Mouse (Mus musculus) heart, adult 2 months (tissue): Measurements from ENCODE around the gene 4930562C15Rik. TPM values are rescaled to one million over a fixed set of nuclear protein-coding genes. Genes with fewer than 3 reads are reported as not detected.

Experiments
- DNase-seq, 2 experiments: peaks; one replicate each; pipeline ENCODE4 v3.0.0; 2021
- H3K27ac ChIP-seq: fragments of 200-600 bp; 2 replicates; pipeline ENCODE4 v1.8.1; 2022
- H3K27me3 ChIP-seq: fragments of 200-500 bp; 2 replicates; pipeline ENCODE4 v1.6.1; 2012; ENCODE audit warnings: mild to moderate bottlenecking, low read length, inconsistent platforms, mixed read lengths; ENCODE audit not compliant: control insufficient read depth, insufficient read depth
- H3K36me3 ChIP-seq: fragments of 200-500 bp; 2 replicates; pipeline ENCODE4 v1.6.1; 2012; ENCODE audit warnings: low read length, inconsistent platforms; ENCODE audit not compliant: control insufficient read depth, insufficient read depth
- H3K4me1 ChIP-seq: fragments of 200-500 bp; 2 replicates; pipeline ENCODE4 v1.6.1; 2011; ENCODE audit warnings: low read length; ENCODE audit not compliant: control insufficient read depth, insufficient read depth
- H3K4me3 ChIP-seq: fragments of 200-600 bp; 2 replicates; pipeline ENCODE4 v1.8.1; 2022
- H3K79me2 ChIP-seq: fragments of 200-500 bp; replicated peaks from 2 replicates; pipeline ENCODE4 v1.6.1; 2012; ENCODE audit warnings: mild to moderate bottlenecking, inconsistent platforms, low read length, moderate library complexity, mixed read lengths; ENCODE audit not compliant: control insufficient read depth, insufficient read depth
- H3K9ac ChIP-seq: fragments of 200-500 bp; 2 replicates; pipeline ENCODE4 v1.6.1; 2012; ENCODE audit warnings: low read depth, mild to moderate bottlenecking, control low read depth, inconsistent platforms, low read length, mixed read lengths
- CTCF ChIP-seq: fragments of 200-600 bp; IDR thresholded peaks from 2 replicates; pipeline ENCODE4 v1.8.1; 2022; ENCODE audit warnings: antibody characterized with exemption, mild to moderate bottlenecking, moderate library complexity
- EP300 ChIP-seq: fragments of 200-500 bp; IDR thresholded peaks from 2 replicates; pipeline ENCODE4 v1.6.1; 2011; ENCODE audit warnings: low read depth, low read length, control low read depth; ENCODE audit not compliant: insufficient read depth
- POLR2A ChIP-seq: fragments of 200-500 bp; IDR thresholded peaks from 2 replicates; pipeline ENCODE4 v1.6.1; 2011; ENCODE audit warnings: mild to moderate bottlenecking, low read depth, low read length, control low read depth; ENCODE audit not compliant: insufficient read depth
- WGBS: fragments of 180-500 bp; shearing (Covaris S2); methylation state at CpG from one replicate; pipeline ENCODE4 v1.1.7; 2018; 5-methylcytosine and 5-hydroxymethylcytosine counted together
- intact Hi-C: fragments of 180-260 bp; cut with DNase I; formaldehyde crosslinking; loops from one replicate; pipeline ENCODE4 v1.15.1; 2025
- polyA plus RNA-seq: library from polyadenylated mRNA; depleted of rRNA; stranded (reverse); fragments of >200 nt; gene quantifications from 2 replicates; pipeline ENCODE4 v1.2.3, GENCODE M21; 2012; rRNA removed
- total RNA-seq, 2 experiments: library from RNA; stranded (reverse); gene quantifications; 2 replicates each; pipeline ENCODE4 v1.2.3; 2021

The 4930562C15Rik gene
- total and polyA plus RNA-seq, 3 experiments, result 0.23 TPM; not detected in 2

DNA sequence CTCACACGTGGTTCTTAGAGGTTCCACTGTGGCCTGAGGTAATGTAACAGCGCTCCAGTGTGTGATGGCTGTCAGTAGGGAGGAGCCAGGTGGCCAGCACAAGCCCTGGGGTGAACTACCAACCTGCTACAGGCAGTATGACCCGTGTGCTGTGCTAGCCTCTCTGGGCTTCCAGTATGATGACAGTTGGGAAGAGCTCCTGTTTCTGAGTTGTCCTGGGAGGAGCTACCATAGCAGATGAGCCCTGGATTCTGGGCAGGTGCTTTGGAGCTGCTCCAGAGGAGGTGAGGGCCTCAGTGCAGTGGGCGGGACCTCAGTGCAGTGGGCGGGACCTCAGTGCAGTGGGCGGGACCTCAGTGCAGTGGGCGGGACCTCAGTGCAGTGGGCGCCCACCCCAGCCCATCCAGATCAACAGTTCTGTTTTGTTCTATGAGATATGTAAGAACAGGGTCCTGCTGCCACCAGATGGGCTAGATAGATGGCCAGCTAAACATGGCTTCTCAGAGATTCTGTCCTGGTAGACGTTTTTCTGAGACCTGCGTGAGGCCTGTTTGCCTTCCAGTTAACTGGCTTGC, 76.9 kb downstream of the 4930562C15Rik start:
- 73% methylated on average over 10 of the region's 10 CpGs for WGBS
- intact Hi-C loops, result loop anchor here (2.0 kb wide), 1 partner anchor 33 kb away; no protein-coding TSS in a partner anchor
- Histone ChIP-seq H3K4me3 (no peak overlapping the region), H3K4me1 (peaks cover 16% of the 10 kb centered on the region), H3K79me2 (no peaks in the 10 kb centered on the region), H3K27ac (peak overlapping the region; percentile 58), H3K27me3 (no peaks in the 10 kb centered on the region), H3K9ac (no peak overlapping the region), H3K36me3 (peaks cover 2% of the 10 kb centered on the region; the same call in 1 of the 2 replicates)
- TF ChIP-seq POLR2A (no peak), CTCF (no peak), EP300 (no peak)
- no peak for DNase-seq

DNA sequence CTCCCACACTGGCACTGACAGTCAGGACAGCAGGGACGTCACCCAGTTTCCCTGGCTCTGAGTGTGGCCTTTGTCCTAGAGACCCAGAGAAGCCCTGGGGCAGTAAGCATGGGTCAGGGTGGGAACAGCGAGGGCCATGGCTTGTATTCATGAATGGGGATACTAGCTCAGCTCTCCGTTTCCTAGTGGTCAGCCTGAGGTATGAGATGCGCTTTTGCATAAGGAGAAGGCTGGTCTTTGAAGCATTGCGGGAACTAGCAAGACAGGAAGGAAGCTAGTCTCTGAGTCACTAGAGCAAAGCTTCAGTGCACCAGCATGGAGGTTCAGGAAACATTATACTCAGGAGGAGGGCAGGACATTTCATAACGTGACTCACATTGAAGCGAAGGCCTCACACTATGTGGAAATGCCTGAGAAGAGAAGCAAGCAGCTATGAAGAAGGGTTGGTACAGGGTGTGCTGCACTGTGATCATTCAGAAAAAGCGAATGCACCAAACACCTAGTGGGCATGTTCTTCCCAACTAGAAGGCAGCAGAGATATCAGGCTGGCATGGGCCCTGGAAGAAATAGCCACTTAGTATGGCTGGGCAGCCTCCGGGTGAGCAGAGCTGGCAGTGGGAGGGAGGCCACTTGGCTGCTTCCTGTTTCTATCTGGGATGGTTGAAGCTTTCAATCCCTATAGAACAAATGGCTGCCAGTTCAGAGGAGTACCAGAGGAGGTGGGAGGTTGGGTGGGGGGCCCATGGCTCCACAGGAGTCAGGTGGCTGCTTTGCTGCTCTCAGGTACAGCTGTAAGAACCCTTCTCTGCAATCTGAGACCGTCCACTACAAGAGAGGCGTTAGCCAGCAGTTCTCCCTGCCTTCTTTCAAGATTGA, 77.9 kb downstream of the 4930562C15Rik start:
- Histone ChIP-seq H3K36me3 (no peaks in the 10 kb centered on the region; the same call in 1 of the 2 replicates), H3K27me3 (no peaks in the 10 kb centered on the region), H3K9ac (0 out of 2 replicates have a peak overlapping the region, but pooled peaks have one; percentile 7), H3K79me2 (no peaks in the 10 kb centered on the region), H3K4me1 (peaks cover 15% of the 10 kb centered on the region), H3K27ac (peak overlapping the region; percentile 58), H3K4me3 (no peak overlapping the region; the same call in 1 of the 2 replicates)
- TF ChIP-seq CTCF (peak; percentile 15; the same call in 1 of the 2 replicates), POLR2A (no peak), EP300 (0 out of 2 replicates have a peak, but pooled peaks have one; percentile 14)
- peak; percentile 31 to 41 for DNase-seq
- intact Hi-C loops, result loop anchor here (1.0 to 2.0 kb wide), 2 partner anchors 34 to 50 kb away; no protein-coding TSS in a partner anchor
- WGBS, result 27% methylated on average over 11 of the region's 11 CpGs

DNA sequence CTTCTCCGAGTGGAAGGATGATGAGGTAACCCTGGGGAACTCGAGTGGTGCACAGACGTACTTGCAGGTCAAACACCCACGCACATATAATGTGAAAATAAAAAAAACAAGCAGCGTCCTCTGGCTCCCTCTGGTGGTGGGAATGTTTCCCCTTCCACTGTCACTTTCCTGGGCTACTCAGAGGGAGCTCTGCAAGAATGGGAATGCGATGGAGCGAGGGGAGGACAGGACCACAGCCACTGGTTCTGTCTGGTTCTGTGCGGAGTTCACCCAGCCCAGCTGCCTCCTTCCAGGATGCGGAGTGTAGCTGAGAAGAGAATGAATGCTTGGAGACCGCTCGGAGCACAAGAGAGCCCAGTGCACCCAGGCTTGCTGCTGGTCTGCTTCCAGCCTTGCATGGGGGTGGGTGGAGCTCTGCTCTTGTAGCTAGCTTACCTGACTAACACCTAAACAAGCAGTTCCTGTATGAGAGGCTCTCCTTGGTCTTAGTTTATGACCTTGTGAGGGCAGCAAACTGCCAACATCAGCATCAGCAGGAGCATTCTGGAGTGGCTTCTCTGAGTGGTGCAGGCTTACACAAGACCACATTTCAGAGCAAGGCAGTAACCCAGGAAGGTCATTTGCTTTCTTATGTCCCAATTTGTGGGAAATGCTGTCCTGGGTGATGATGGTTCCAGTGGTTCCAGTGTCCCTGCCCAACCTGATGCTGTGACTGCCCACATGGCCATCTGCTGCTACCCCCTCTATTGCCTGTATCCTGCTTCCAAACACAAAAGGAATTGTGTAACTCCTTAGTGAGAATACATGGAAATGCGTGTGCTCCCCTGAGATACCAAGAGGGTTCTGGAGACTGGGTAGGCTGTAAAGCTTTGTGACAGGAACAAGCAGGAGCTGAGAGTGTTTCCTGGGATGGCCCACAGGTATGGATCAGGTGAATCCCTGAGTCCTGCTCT, 78.8 kb downstream of the 4930562C15Rik start:
- Histone ChIP-seq H3K4me3 (no peak overlapping the region; the same call in 1 of the 2 replicates), H3K27me3 (no peaks in the 10 kb centered on the region), H3K9ac (0 out of 2 replicates have a peak overlapping the region, but pooled peaks have one; percentile 7)

DNA sequence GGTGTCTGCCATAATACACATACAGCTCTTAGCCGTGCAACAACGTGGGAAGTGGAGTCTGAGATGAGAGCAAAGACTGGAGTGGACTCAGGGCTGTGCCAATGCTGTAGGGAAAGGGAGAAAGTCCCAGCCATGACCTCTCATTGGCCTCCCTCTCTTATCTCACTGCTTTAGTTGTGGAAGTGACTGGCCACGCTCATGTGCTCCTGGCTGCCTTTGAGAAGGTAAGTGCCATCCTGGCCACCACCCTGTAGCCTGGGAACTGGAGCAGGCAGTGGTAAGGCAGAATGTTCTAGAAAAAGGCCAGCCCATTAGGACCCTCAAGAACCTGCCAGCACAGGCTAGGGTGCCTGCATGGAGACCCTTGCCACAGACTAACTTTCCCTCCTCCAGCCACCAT, 80.7 kb downstream of the 4930562C15Rik start:
- no peak overlapping the region for H3K4me3 ChIP-seq
- H3K9ac ChIP-seq, result no peak overlapping the region
- peaks cover 20% of the 10 kb centered on the region for H3K4me1 ChIP-seq
- no peaks in the 10 kb centered on the region for H3K79me2 ChIP-seq
- TF ChIP-seq EP300 (0 out of 2 replicates have a peak, but pooled peaks have one; percentile 48), POLR2A (no peak)
- H3K27me3 ChIP-seq, result no peaks in the 10 kb centered on the region
- 44% methylated on average over 3 of the region's 3 CpGs for WGBS
- intact Hi-C loops, result no loop called here
- peak in 1 of 2 experiments; percentile 36 for DNase-seq
- peak overlapping the region; percentile 32 for H3K27ac ChIP-seq
- peaks cover 2% of the 10 kb centered on the region for H3K36me3 ChIP-seq

More for the DNA sequence above, 78.8 kb downstream of the 4930562C15Rik start:
- Histone ChIP-seq H3K4me1 (peaks cover 15% of the 10 kb centered on the region), H3K79me2 (no peaks in the 10 kb centered on the region), H3K36me3 (no peaks in the 10 kb centered on the region; the same call in 1 of the 2 replicates), H3K27ac (peak overlapping the region; percentile 58)
- intact Hi-C loops, result loop anchor here (1.0 to 2.0 kb wide), 2 partner anchors 35 to 51 kb away; no protein-coding TSS in a partner anchor
- WGBS, result 27% methylated on average over 12 of the region's 12 CpGs
- peak; percentile 85 to 88 for DNase-seq
- TF ChIP-seq EP300 (peak; percentile 83), POLR2A (no peak), CTCF (peak; percentile 99)

DNA sequence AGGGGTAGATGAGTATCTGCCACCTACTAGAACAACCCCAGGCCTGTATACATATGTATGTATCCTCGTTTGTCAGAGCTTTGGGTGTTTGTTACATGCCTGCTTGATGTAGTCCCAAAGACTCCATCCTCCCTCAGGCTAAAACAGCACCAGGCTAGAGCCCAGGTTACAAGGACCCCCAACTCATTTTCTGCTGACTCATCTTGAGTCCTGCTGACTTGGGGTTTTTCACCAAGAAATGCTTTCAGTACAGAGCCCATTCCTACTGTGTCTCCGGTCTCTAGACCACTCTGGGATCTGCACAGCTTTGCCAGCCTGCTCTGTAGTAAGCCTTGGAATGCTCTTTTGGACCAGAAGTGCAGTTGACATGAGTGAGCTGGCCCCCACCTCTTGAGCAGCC, 81.4 kb downstream of the 4930562C15Rik start:
- peaks cover 2% of the 10 kb centered on the region for H3K36me3 ChIP-seq
- H3K9ac ChIP-seq, result no peak overlapping the region
- H3K79me2 ChIP-seq, result no peaks in the 10 kb centered on the region
- TF ChIP-seq EP300 (no peak), POLR2A (no peak), CTCF (no peak)
- intact Hi-C loops, result no loop called here
- H3K27ac ChIP-seq, result no peak overlapping the region
- H3K4me3 ChIP-seq, result no peak overlapping the region
- DNase-seq, result no peak
- WGBS, result 95% methylated on average over 2 of the region's 2 CpGs
- peaks cover 20% of the 10 kb centered on the region for H3K4me1 ChIP-seq
- H3K27me3 ChIP-seq, result no peaks in the 10 kb centered on the region

Other genes starting within 250 kb of the 4930562C15Rik start
- gene Glis2, start 240.7 kb upstream of the 4930562C15Rik start, total RNA-seq, result 10 to 100 TPM; 10.0 to 11.1 TPM
- gene Glis2, start 240.7 kb upstream of the 4930562C15Rik start, polyA plus RNA-seq, result 17.3 and 23.8 TPM in 2 replicates
- 100 to 1,000 TPM; 119 to 165 TPM for gene Pam16, start 210.4 kb upstream of the 4930562C15Rik start, total RNA-seq
- 36.3 and 39.4 TPM in 2 replicates for gene Pam16, start 210.4 kb upstream of the 4930562C15Rik start, polyA plus RNA-seq
- gene Vasn, start 195.5 kb upstream of the 4930562C15Rik start, total RNA-seq, result 10 to 100 TPM in 1 of 2 experiments, 1 to 10 TPM in 1; 9.2 to 10.5 TPM
- 23.9 and 24.2 TPM in 2 replicates for gene Vasn, start 195.5 kb upstream of the 4930562C15Rik start, polyA plus RNA-seq
- gene Dnaja3, start 195.4 kb upstream of the 4930562C15Rik start, total RNA-seq, result 100 to 1,000 TPM; 138 to 150 TPM
- gene Dnaja3, start 195.4 kb upstream of the 4930562C15Rik start, polyA plus RNA-seq, result 80.8 and 104 TPM in 2 replicates
- gene Coro7, start 155.6 kb upstream of the 4930562C15Rik start, total RNA-seq, result 10 to 100 TPM; 14.6 to 15.9 TPM
- gene Coro7, start 155.6 kb upstream of the 4930562C15Rik start, polyA plus RNA-seq, result 20.8 and 22.8 TPM in 2 replicates
- gene Nmral1, start 116.1 kb upstream of the 4930562C15Rik start, total RNA-seq, result 1 to 10 TPM; 2.2 to 2.7 TPM
- gene Nmral1, start 116.1 kb upstream of the 4930562C15Rik start, polyA plus RNA-seq, result 3.9 and 4.0 TPM in 2 replicates
- gene Hmox2, start 109.1 kb upstream of the 4930562C15Rik start, total RNA-seq, result 10 to 100 TPM; 72.4 to 84.9 TPM
- 38.3 and 51.6 TPM in 2 replicates for gene Hmox2, start 109.1 kb upstream of the 4930562C15Rik start, polyA plus RNA-seq
- gene Cdip1, start 45.1 kb upstream of the 4930562C15Rik start, total RNA-seq, result 10 to 100 TPM; 58.4 to 65.6 TPM
- gene Cdip1, start 45.1 kb upstream of the 4930562C15Rik start, polyA plus RNA-seq, result 94.3 and 100 TPM in 2 replicates
- 10 to 100 TPM; 17.2 to 18.3 TPM for gene Ubald1, start 44.9 kb downstream of the 4930562C15Rik start, total RNA-seq
- gene Ubald1, start 44.9 kb downstream of the 4930562C15Rik start, polyA plus RNA-seq, result 18.2 and 24.5 TPM in 2 replicates
- gene Mgrn1, start 50.8 kb downstream of the 4930562C15Rik start, total RNA-seq, result 100 to 1,000 TPM; 148 to 168 TPM
- gene Mgrn1, start 50.8 kb downstream of the 4930562C15Rik start, polyA plus RNA-seq, result 274 and 284 TPM in 2 replicates
- 10 to 100 TPM; 16.7 to 17.1 TPM for gene Nudt16l1, start 103.3 kb downstream of the 4930562C15Rik start, total RNA-seq
- 38.9 and 44.5 TPM in 2 replicates for gene Nudt16l1, start 103.3 kb downstream of the 4930562C15Rik start, polyA plus RNA-seq
- gene Anks3, start 128.8 kb downstream of the 4930562C15Rik start, total RNA-seq, result 10 to 100 TPM; 11.4 to 12.7 TPM
- gene Anks3, start 128.8 kb downstream of the 4930562C15Rik start, polyA plus RNA-seq, result 21.3 and 30.4 TPM in 2 replicates
- not detected for gene Sept12, start 162.4 kb downstream of the 4930562C15Rik start, total RNA-seq
- 0.20 and 0.23 TPM in 2 replicates for gene Sept12, start 162.4 kb downstream of the 4930562C15Rik start, polyA plus RNA-seq
- not detected for gene Smim22, start 171.9 kb downstream of the 4930562C15Rik start, total RNA-seq
- 2.1 TPM in 1 of 2 replicates, not detected in the other for gene Smim22, start 171.9 kb downstream of the 4930562C15Rik start, polyA plus RNA-seq
- gene Rogdi, start 178.1 kb downstream of the 4930562C15Rik start, total RNA-seq, result 10 to 100 TPM; 15.5 to 19.4 TPM
- 50.7 and 63.0 TPM in 2 replicates for gene Rogdi, start 178.1 kb downstream of the 4930562C15Rik start, polyA plus RNA-seq
- gene Glyr1, start 214.4 kb downstream of the 4930562C15Rik start, total RNA-seq, result 10 to 100 TPM; 39.2 to 42.9 TPM
- gene Glyr1, start 214.4 kb downstream of the 4930562C15Rik start, polyA plus RNA-seq, result 35.9 and 48.6 TPM in 2 replicates
- 10 to 100 TPM; 22.8 to 23.1 TPM for gene Ubn1, start 214.6 kb downstream of the 4930562C15Rik start, total RNA-seq
- 15.8 and 21.2 TPM in 2 replicates for gene Ubn1, start 214.6 kb downstream of the 4930562C15Rik start, polyA plus RNA-seq